Mouse (Mus musculus) lung, adult 2 months (tissue): ENCODE measurements around the gene Kcnj1.

Experiments used
- CTCF ChIP-seq: fragments of 200-500 bp; IDR thresholded peaks from 2 replicates; pipeline ENCODE4 v1.5.1; 2011; ENCODE audit warnings: mild to moderate bottlenecking, low read length, control low read depth; ENCODE audit not compliant: insufficient read depth
- POLR2A ChIP-seq: fragments of 200-500 bp; IDR thresholded peaks from 2 replicates; pipeline ENCODE4 v1.6.1; 2011; ENCODE audit warnings: low read depth, mild to moderate bottlenecking, control low read depth, low read length, borderline replicate concordance; ENCODE audit errors: extremely low read depth

DNA sequence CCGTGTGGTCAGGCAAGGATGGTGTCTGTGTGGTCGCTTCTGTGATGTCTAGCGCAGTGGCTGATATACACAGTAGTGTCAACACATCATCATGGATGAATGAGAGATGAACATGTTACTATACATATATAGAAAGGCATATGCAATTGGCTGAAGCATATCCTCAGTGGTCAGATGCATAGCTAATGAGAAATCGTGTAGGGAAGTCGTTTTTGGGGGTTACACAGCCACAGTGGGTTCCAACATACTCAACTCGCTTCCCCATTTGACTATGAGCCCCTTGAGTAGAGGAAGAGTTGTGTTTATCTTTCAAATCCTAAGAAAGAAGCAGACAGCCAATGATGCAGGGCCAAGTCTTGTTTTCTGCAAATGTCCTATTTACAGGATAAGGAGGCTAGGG, 20.4 kb downstream of the Kcnj1 start:
- TF ChIP-seq CTCF (no peak), POLR2A (no peak)
